Mouse (Mus musculus): Measurements from ENCODE around the gene Vmn2r16. TPM values are rescaled to one million over a fixed set of nuclear protein-coding genes. Genes with fewer than 3 reads are reported as not detected.

Gene Vmn2r16
- total RNA-seq (2021) = not detected
- long read RNA-seq, experiment 1 = 0 reads
- long read RNA-seq, experiment 2 = 0 reads

- DNase-seq = no peak
These were observed at the start of gene Vmn2r16 for GRCm38 (mm10) chr5:109329862-109330261. TSS of gene Vmn2r16 (plus strand) at chr5:109330162.

GRCm38 (mm10) chr5:109294655-109295054, 35.3 kb upstream of the Vmn2r16 start:
- no peak for DNase-seq

- DNase-seq = no peak
These were observed 32.4 kb upstream of the Vmn2r16 start, which contains the start of gene Vmn2r15 for GRCm38 (mm10) chr5:109297544-109297943. TSS of gene Vmn2r15 (minus strand) at chr5:109297644.

DNA sequence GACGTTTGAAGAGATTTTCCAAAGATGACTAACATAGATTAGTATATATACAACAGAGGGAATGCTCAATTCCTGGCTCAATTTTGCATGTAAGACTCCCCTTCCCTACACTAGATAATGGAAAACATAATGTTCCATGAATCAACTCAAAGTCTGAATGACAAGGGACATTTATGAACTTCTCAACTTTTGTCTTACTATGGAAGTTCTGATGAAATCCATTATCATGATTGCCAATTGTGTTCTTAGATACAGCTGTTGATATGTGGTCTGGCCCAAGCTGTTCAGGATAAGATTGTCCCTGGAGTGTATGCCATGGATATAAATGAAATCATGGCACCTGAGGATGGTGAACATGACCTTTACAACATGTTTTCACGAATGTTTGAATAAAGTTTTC, 89.4 kb downstream of the Vmn2r16 start, which contains the start of gene Vmn2r17:
Gene Vmn2r17, plus strand, starts transcription at position 301 of the 400 bp plus-strand sequence.
- DNase-seq = no peak

Other genes with a start within 250 kb of the Vmn2r16 start
- gene Vmn2r12, start 232.2 kb upstream of the Vmn2r16 start, total RNA-seq (2021) = not detected
- not detected for gene Vmn2r13, start 138.0 kb upstream of the Vmn2r16 start, total RNA-seq (2021)
- gene Vmn2r14, start 105.5 kb upstream of the Vmn2r16 start, total RNA-seq (2021) = not detected
- gene Vmn2r15, start 32.5 kb upstream of the Vmn2r16 start, total RNA-seq (2021) = not detected
- not detected for gene Vmn2r17, start 89.5 kb downstream of the Vmn2r16 start, total RNA-seq (2021)
- gene Crlf2, start 228.8 kb downstream of the Vmn2r16 start, total RNA-seq (2021) = 1 to 10 TPM; 3.0 to 4.4 TPM

Measured in gastrocnemius, postnatal 25 days (tissue).